Mouse (Mus musculus) CD8-positive naive resting alpha-beta T cell, adult 2 months (primary cell): Measurements from ENCODE around the gene Ptgdr2.

ENCODE experiments used
- DNase-seq, 2 experiments: peaks; one replicate each; pipeline ENCODE4 v3.0.0; 2022; ENCODE audit warnings: low read depth in 2 of 2, low spot score in 2 of 2

Ptgdr2 gene

GRCm38 (mm10) chr19:10930641-10931040 lies 6.3 kb upstream of the Ptgdr2 start:
- DNase-seq, result no peak

- no peak for DNase-seq
Observed at GRCm38 (mm10) chr19:10935029-10935428, 1.9 kb upstream of the Ptgdr2 start.

GRCm38 (mm10) chr19:10936077-10936476 lies 883 bp upstream of the Ptgdr2 start:
- DNase-seq, result no peak

GRCm38 (mm10) chr19:10938771-10939170 lies 1.8 kb downstream of the Ptgdr2 start:
- DNase-seq, result no peak

GRCm38 (mm10) chr19:10940097-10940800 lies 3.3 kb downstream of the Ptgdr2 start:
- DNase-seq, result peak; percentile 19 to 34

- no peak for DNase-seq
Observed at GRCm38 (mm10) chr19:10940801-10941457, 4.0 kb downstream of the Ptgdr2 start.

GRCm38 (mm10) chr19:10943955-10944354 lies 7.0 kb downstream of the Ptgdr2 start:
- no peak for DNase-seq

GRCm38 (mm10) chr19:10946506-10946905 lies 9.5 kb downstream of the Ptgdr2 start:
- DNase-seq, result no peak

- DNase-seq, result no peak
Observed at GRCm38 (mm10) chr19:10947219-10947618, 10.3 kb downstream of the Ptgdr2 start.

- peak; percentile 5 to 16 for DNase-seq
Observed at GRCm38 (mm10) chr19:10948416-10948815, 11.5 kb downstream of the Ptgdr2 start.

GRCm38 (mm10) chr19:10949112-10949511 lies 12.2 kb downstream of the Ptgdr2 start, which contains the start of gene Ccdc86:
TSS of gene Ccdc86 (minus strand) at chr19:10949266.
- peak; percentile 90 to 94 for DNase-seq

- DNase-seq, result no peak
Observed at GRCm38 (mm10) chr19:10949558-10949957, 12.6 kb downstream of the Ptgdr2 start.

- DNase-seq, result no peak
Observed at GRCm38 (mm10) chr19:10952021-10952939, 15.3 kb downstream of the Ptgdr2 start.

- peak; percentile 41 to 68 for DNase-seq
Observed at GRCm38 (mm10) chr19:10959085-10959977, 22.4 kb downstream of the Ptgdr2 start.

GRCm38 (mm10) chr19:10959978-10960346 lies 23.0 kb downstream of the Ptgdr2 start:
- DNase-seq, result no peak

GRCm38 (mm10) chr19:10965721-10966120 lies 28.8 kb downstream of the Ptgdr2 start:
- no peak for DNase-seq

GRCm38 (mm10) chr19:10968578-10968977 lies 31.6 kb downstream of the Ptgdr2 start:
- DNase-seq, result no peak

GRCm38 (mm10) chr19:10970457-10970856 lies 33.5 kb downstream of the Ptgdr2 start:
- no peak for DNase-seq

GRCm38 (mm10) chr19:10972660-10973059 lies 35.7 kb downstream of the Ptgdr2 start:
- DNase-seq, result no peak

- DNase-seq, result no peak
Observed at GRCm38 (mm10) chr19:10973187-10973586, 36.2 kb downstream of the Ptgdr2 start.
